Mouse (Mus musculus): ENCODE results near the gene Prss29.

Gene Prss29

GRCm38 (mm10) chr17:25318354-25318753 lies at the start of gene Prss29:
Gene Prss29, plus strand, starts transcription at chr17:25318654.
- DNase-seq (ENCODE audit: low spot score in 2 of 2), result no peak

GRCm38 (mm10) chr17:25270795-25271335 lies 47.6 kb upstream of the Prss29 start:
- no peak for DNase-seq (ENCODE audit: low spot score in 2 of 2)

DNA sequence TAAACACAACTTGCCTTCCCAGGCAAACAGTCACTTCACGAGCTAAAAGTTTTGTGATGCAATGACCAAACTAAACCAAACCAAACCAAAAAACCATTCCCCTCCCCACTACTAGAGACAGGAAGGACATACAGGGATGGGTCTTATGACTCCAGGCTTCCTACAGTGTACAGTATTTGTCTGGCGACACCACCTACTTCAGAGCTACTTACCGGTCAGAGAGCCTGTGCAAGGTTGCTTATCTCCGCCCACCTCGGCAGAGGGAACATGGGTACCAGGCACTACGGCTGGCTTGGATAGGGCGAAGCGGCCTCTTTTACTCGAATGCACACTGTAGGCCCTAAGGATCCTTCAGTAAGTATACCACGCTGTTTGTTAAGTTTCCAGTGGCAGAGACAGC lies 46.1 kb upstream of the Prss29 start:
- no peak for DNase-seq (ENCODE audit: low spot score in 2 of 2)

- DNase-seq (ENCODE audit: low spot score in 2 of 2), result peak; percentile 78 to 79
Measured at GRCm38 (mm10) chr17:25272951-25273705, 45.3 kb upstream of the Prss29 start.

DNA sequence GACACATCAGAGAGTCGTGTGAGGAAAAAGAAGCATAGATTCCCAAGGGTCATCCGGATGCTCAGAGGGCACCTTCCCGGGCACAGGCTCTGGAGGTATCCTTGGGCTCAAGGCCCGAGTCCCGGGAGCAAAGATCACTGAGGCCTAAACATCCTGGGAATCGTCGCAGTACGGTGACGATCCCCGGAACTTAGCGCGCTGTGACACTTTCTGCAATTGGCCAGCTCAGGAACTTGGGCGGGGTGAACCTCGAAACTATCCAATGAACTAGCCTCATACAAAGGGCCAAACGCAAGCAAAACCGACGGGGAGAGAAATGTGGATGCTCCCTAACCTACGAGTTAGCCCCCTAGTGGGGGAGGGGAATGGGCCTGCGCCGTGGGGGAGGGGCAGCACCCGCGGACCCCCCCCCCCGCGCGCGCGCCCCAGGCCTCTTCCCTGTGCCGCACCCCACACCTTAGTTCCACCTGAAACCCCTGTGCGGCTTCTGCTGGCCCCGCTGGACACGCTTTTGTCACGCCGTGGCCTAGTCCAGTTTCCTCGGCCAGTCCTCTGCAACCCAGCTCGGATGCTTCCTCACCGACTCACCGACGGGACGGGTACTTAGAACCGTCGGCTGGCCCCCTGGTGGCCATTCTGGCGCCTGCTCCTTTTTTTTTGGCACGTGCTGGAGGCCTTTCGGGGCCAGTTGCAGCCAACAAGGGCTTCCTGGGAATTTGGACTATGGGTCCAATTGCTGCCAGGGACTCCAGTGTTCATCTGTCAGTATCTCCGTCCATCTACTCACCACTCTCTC lies 44.5 kb upstream of the Prss29 start:
- peak; percentile 91 to 93 for DNase-seq (ENCODE audit: low spot score in 2 of 2)

- DNase-seq (ENCODE audit: low spot score in 2 of 2), result no peak
Measured at GRCm38 (mm10) chr17:25274571-25275346, 43.7 kb upstream of the Prss29 start, which contains the start of gene Ube2i. Gene Ube2i, minus strand, starts transcription at chr17:25274622.

DNA sequence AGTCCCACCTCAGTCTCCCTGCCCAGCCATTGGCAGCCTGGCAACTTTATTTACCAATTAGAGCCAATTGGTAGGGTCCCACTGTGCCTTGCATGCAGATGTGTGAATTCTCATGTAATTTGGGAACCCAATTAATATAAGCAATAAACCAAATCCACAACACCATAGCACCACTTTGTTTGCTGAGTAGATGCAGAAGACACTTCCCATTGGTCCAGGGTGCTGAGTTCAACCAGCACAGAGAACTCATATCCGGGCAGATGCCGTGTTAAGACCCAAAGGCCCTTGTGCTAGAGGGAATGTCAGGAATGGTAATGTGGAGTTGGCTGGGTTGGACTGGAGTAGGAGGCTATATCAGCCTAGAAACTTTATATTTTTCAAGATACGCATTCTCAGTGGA lies 42.6 kb upstream of the Prss29 start:
- no peak for DNase-seq (ENCODE audit: low spot score in 2 of 2)

GRCm38 (mm10) chr17:25282133-25282532 lies 36.3 kb upstream of the Prss29 start:
- peak in 1 of 2 experiments; percentile 29 for DNase-seq (ENCODE audit: low spot score in 2 of 2)

DNA sequence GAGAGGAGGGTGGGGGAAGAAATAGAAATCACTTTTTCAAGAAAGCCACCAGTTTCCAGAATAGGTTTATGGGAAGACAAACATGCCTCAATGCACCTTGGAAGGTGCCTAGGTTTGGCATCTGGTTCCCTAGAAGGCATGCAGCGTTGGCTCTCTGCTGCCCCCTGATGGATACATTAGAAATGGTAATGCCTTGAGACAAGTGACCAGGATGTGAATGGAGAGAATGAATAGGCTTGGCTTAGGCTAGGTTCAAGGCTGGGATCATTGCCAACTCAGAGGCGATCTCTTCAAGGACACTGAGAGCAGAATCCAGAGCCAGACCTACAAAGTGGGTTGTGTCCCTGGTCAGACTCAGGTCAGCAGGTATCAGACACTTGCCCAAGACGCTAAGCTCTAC lies 33.4 kb upstream of the Prss29 start:
- DNase-seq (ENCODE audit: low spot score in 2 of 2), result peak; percentile 33 to 65

GRCm38 (mm10) chr17:25288842-25289241 lies 29.6 kb upstream of the Prss29 start:
- peak in 1 of 2 experiments; percentile 14 for DNase-seq (ENCODE audit: low spot score in 2 of 2)

DNA sequence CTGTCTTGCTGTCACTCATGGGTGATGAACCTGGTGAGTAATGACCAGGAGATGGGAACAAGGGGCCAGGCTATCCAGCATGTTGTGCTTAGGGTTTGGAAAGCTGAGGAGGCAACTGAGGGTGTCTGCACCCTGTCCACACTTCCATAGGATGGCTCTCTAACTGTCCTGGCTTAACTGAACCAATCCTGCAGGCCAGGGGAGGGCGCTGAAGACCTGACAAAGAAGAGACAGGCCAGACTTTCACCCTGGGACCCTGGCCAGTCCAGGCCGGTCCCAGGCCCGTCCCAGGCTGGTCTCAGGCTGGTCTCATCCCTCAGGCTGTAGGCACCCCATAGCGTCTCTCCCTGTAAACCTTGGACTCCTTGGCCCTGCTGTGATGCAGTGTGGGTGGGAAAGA lies 28.0 kb upstream of the Prss29 start:
- DNase-seq (ENCODE audit: low spot score in 2 of 2), result no peak

- DNase-seq (ENCODE audit: low spot score in 2 of 2), result no peak
Measured at GRCm38 (mm10) chr17:25293495-25293894, 25.0 kb upstream of the Prss29 start.

DNA sequence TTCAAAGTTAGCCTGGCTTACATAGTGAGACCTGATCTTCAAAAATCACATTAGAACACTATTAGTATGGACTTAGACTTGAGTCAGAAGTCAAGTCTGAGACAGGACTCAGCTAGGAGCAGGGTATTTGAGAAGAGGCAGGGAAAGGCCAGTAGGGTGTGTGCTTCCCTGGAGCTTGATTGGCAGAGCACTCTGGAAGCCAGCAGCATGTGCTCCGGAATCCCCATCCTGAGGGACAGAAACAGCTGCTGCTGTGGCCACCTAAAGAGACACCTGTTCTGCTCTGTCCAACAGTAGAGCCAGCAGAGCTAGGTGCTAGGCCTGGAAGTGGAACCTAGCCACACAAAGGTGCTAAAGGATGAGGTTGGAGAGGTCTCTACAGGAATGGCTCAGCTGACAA lies 24.3 kb upstream of the Prss29 start:
- no peak for DNase-seq (ENCODE audit: low spot score in 2 of 2)

DNA sequence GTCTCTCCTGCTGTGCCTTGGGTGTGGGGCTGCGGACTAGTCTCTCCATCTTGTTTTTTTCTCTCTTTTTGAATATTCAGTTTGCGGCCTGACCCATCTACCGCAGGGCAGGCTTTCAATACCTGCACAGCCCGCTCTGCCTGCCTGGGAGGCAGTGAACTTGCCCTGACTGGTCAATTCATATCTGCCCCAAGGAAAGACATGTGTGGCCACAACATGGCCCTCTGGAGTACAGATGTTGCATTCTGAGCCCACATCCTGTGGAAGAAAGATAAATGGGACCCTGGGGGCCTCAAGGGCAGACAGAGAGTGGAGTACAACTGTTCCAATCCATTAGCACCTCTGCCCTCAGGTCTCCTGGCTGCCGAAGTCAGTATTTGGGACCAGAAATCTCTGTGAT lies 20.4 kb upstream of the Prss29 start, which contains the start of gene Prss34:
Gene Prss34, plus strand, starts transcription at position 301 of the 400 bp plus-strand sequence.
- DNase-seq (ENCODE audit: low spot score in 2 of 2), result no peak

DNA sequence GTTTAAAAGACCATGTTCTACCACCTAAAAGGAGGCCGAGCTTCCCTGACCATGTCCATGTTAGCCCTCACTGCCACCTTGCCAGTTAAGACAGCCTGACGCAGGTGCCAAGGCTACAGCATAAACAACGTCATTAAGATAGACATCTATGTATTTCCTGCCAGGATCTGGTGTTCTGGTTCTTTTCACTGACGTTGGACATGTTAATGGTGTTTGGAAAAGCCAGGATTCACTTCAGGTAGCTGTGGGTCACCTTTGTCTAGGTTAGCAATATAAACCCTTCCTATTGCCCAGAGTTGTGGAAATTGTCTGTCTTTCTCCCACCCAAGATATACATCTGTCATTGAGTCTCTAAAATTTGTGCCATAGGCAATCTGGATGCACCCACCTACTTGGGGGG lies 10.1 kb upstream of the Prss29 start, which contains the start of gene Prss28:
Gene Prss28, plus strand, starts transcription at position 301 of the 400 bp plus-strand sequence.
- no peak for DNase-seq (ENCODE audit: low spot score in 2 of 2)

GRCm38 (mm10) chr17:25320819-25321218 lies 2.4 kb downstream of the Prss29 start:
- no peak for DNase-seq (ENCODE audit: low spot score in 2 of 2)

DNA sequence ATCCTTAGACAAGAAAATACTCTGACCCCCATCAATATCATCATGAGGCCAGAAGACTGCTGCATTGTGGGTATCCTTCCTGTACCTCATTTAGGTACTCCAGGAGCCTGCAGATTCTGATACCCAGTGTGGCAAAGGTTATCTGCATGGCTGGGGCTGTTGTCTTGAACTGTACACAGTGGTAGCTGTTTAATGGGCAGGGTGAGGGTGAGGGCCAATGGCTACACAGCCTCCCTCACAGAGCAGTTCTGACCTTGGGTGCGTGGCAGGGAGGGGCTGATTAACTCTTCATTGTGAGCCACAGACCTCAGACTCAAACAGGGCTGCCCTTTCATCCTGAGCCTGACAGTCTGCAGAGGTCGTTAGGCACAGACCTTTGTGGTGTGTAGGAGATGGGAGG lies 4.5 kb downstream of the Prss29 start:
- no peak for DNase-seq (ENCODE audit: low spot score in 2 of 2)

GRCm38 (mm10) chr17:25332321-25332720 lies 13.9 kb downstream of the Prss29 start:
- no peak for DNase-seq (ENCODE audit: low spot score in 2 of 2)

DNA sequence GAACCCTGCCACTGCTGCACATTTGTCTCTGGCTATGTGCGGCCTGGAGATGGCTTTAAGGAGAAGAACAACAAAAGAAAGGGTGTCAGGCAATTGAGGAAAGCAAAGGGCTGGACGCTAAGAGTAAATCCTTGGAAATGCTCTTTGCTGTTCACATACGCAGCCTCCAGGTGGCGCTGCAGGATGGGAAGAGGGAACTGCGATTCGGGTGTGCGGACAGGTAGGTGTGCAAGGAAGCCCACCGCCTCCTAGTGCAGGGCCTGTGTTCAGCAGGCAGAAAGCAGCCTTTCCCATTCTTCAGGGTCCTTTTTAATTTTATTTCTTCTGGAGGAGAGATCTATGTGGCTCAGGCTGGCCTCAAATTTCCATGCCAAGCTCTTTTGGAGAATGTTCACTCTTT lies 15.5 kb downstream of the Prss29 start:
- DNase-seq (ENCODE audit: low spot score in 2 of 2), result peak in 1 of 2 experiments; percentile 35

GRCm38 (mm10) chr17:25338218-25338617 lies 19.8 kb downstream of the Prss29 start:
- no peak for DNase-seq (ENCODE audit: low spot score in 2 of 2)

DNA sequence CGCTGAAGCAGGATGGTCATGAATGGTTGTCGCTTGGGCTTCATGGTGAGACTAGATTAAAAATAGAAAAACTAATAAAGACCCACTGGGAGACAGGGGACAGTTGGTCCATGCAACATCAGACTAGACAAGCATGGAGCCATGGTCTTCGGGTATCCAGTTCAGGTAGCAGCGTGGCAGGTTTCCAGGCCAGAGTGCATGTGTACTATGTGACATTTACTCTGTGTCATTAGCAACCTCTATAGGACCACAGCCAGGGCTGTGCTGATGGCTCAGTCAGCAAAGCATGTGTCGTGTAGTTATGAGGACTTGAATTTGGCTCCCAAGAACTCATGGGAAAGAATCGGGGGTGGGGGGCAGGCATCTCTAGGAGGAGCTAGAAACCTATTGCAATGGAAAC lies 21.5 kb downstream of the Prss29 start:
- DNase-seq (ENCODE audit: low spot score in 2 of 2), result no peak

GRCm38 (mm10) chr17:25341490-25341889 lies 23.0 kb downstream of the Prss29 start:
- DNase-seq (ENCODE audit: low spot score in 2 of 2), result no peak

Data from spleen, postnatal 14 days (tissue).